Mouse (Mus musculus) midbrain, embryonic 13.5 days (tissue): ENCODE data around the gene Gatad2a. TPM values are rescaled to one million over a fixed set of nuclear protein-coding genes. Genes with fewer than 3 reads are reported as not detected.
"Not testable (repeated sequence)": the region's sequence is repeated elsewhere in the genome, so short reads cannot be mapped to it uniquely, and the experiment has no call there.

Source experiments
- ATAC-seq: fragments of 200-750 bp; cut with Nextera tagmentation; 2 replicates; pipeline ENCODE4 v1.8.0; 2017; ENCODE audit warnings: mild to moderate bottlenecking, moderate TSS enrichment, moderate library complexity
- H3K27ac ChIP-seq: fragments of 300-500 bp; sonication (generic); 2 replicates; pipeline ENCODE4 v1.5.1; 2015; ENCODE audit warnings: inconsistent platforms, mild to moderate bottlenecking, moderate library complexity
- H3K27me3 ChIP-seq: fragments of 300-500 bp; sonication (generic); 2 replicates; pipeline ENCODE4 v1.6.1; 2015; ENCODE audit warnings: mild to moderate bottlenecking, inconsistent platforms
- H3K36me3 ChIP-seq: fragments of 300-500 bp; sonication (generic); 2 replicates; pipeline ENCODE4 v1.6.1; 2015; ENCODE audit warnings: mild to moderate bottlenecking, inconsistent platforms
- H3K4me1 ChIP-seq: fragments of 300-500 bp; sonication (generic); replicated peaks from 2 replicates; pipeline ENCODE4 v1.6.1; 2015; ENCODE audit warnings: inconsistent platforms
- H3K4me2 ChIP-seq: fragments of 300-500 bp; sonication (generic); replicated peaks from 2 replicates; pipeline ENCODE4 v1.6.1; 2015; ENCODE audit warnings: moderate library complexity, mild to moderate bottlenecking, inconsistent platforms
- H3K4me3 ChIP-seq: fragments of 300-500 bp; sonication (generic); replicated peaks from 2 replicates; pipeline ENCODE4 v1.5.1; 2015; ENCODE audit warnings: mild to moderate bottlenecking, inconsistent platforms
- H3K9ac ChIP-seq: fragments of 300-500 bp; sonication (generic); replicated peaks from 2 replicates; pipeline ENCODE4 v1.6.1; 2015; ENCODE audit warnings: mild to moderate bottlenecking, inconsistent platforms
- H3K9me3 ChIP-seq: fragments of 300-500 bp; sonication (generic); 2 replicates; pipeline ENCODE4 v1.6.1; 2016; ENCODE audit warnings: mild to moderate bottlenecking, inconsistent platforms
- WGBS: fragments of 180-500 bp; shearing (Covaris S2); methylation state at CpG from one replicate; pipeline ENCODE4 v1.1.7; 2015; 5-methylcytosine and 5-hydroxymethylcytosine counted together
- polyA plus RNA-seq: library from polyadenylated mRNA; unstranded; fragments of >200 nt; fragmentation: Nextera tagmentation; extraction: Ambion mirVana; gene quantifications from 2 replicates; pipeline ENCODE4 v1.2.1, GENCODE M21; 2015

Gatad2a gene
- polyA plus RNA-seq, 1 experiment from 2014 or later = 27.7 TPM

- Histone ChIP-seq H3K9ac (no peak overlapping the region), H3K27ac (no peak overlapping the region), H3K9me3 (no peaks in the 10 kb centered on the region), H3K36me3 (no peaks in the 10 kb centered on the region), H3K27me3 (no peaks in the 10 kb centered on the region), H3K4me2 (no peak overlapping the region), H3K4me3 (no peak overlapping the region), H3K4me1 (peaks cover 15% of the 10 kb centered on the region; the same call in 1 of the 2 replicates)
- WGBS = 81% methylated on average over 2 of the region's 2 CpGs
- no peak for ATAC-seq
These were observed 39.5 kb downstream of the Gatad2a start for GRCm38 (mm10) chr8:69956651-69957050.

- Histone ChIP-seq H3K9me3 (no peaks in the 10 kb centered on the region), H3K36me3 (no peaks in the 10 kb centered on the region), H3K4me2 (no peak overlapping the region), H3K27ac (no peak overlapping the region), H3K4me1 (peaks cover 15% of the 10 kb centered on the region; the same call in 1 of the 2 replicates), H3K9ac (no peak overlapping the region), H3K27me3 (no peaks in the 10 kb centered on the region), H3K4me3 (no peak overlapping the region)
- 55% methylated on average over 1 of the region's 1 CpGs for WGBS
- no peak for ATAC-seq
These were observed 41.5 kb downstream of the Gatad2a start for GRCm38 (mm10) chr8:69954642-69955041.

- no peak overlapping the region for H3K27ac ChIP-seq
- peaks cover 15% of the 10 kb centered on the region; the same call in 1 of the 2 replicates for H3K4me1 ChIP-seq
- ATAC-seq = no peak
- no peaks in the 10 kb centered on the region for H3K27me3 ChIP-seq
- H3K9ac ChIP-seq = no peak overlapping the region
- no peak overlapping the region for H3K4me2 ChIP-seq
- H3K36me3 ChIP-seq = 0 out of 2 replicates have a peak, but pooled peaks cover 4% of the 10 kb centered on the region
- 77% methylated on average over 4 of the region's 4 CpGs for WGBS
- H3K4me3 ChIP-seq = no peak overlapping the region
- no peaks in the 10 kb centered on the region for H3K9me3 ChIP-seq
These were observed 42.0 kb downstream of the Gatad2a start for GRCm38 (mm10) chr8:69954213-69954612.

- no peak overlapping the region for H3K4me3 ChIP-seq
- no peak overlapping the region for H3K9ac ChIP-seq
- no peaks in the 10 kb centered on the region for H3K4me1 ChIP-seq
- no peaks in the 10 kb centered on the region for H3K27me3 ChIP-seq
- no peak overlapping the region for H3K27ac ChIP-seq
- H3K9me3 ChIP-seq = no peaks in the 10 kb centered on the region
- no peak for ATAC-seq
- H3K4me2 ChIP-seq = no peak overlapping the region
- 0 out of 2 replicates have a peak, but pooled peaks cover 9% of the 10 kb centered on the region for H3K36me3 ChIP-seq
- WGBS = 100% methylated on average over 2 of the region's 2 CpGs
These were observed 45.9 kb downstream of the Gatad2a start for GRCm38 (mm10) chr8:69950300-69950699.

GRCm38 (mm10) chr8:69942495-69942894 lies 53.7 kb downstream of the Gatad2a start:
- WGBS = 89% methylated on average over 2 of the region's 3 CpGs
- H3K27me3 ChIP-seq, H3K9ac ChIP-seq, H3K9me3 ChIP-seq, H3K4me3 ChIP-seq, H3K4me2 ChIP-seq, H3K4me1 ChIP-seq, H3K27ac ChIP-seq, ATAC-seq, H3K36me3 ChIP-seq: not testable (repeated sequence)

- Histone ChIP-seq H3K27ac (no peak overlapping the region), H3K9me3 (no peaks in the 10 kb centered on the region), H3K36me3 (peaks cover 4% of the 10 kb centered on the region), H3K9ac (no peak overlapping the region), H3K4me2 (no peak overlapping the region), H3K27me3 (no peaks in the 10 kb centered on the region), H3K4me3 (no peak overlapping the region), H3K4me1 (peaks cover 14% of the 10 kb centered on the region)
- ATAC-seq = no peak
- 93% methylated on average over 2 of the region's 2 CpGs for WGBS
These were observed 55.8 kb downstream of the Gatad2a start for GRCm38 (mm10) chr8:69940386-69940785.

GRCm38 (mm10) chr8:69939633-69940032 lies 56.6 kb downstream of the Gatad2a start:
- no peaks in the 10 kb centered on the region for H3K9me3 ChIP-seq
- peaks cover 10% of the 10 kb centered on the region for H3K36me3 ChIP-seq
- H3K27me3 ChIP-seq = no peaks in the 10 kb centered on the region
- peaks cover 14% of the 10 kb centered on the region for H3K4me1 ChIP-seq
- H3K4me3 ChIP-seq = no peak overlapping the region
- no peak overlapping the region for H3K27ac ChIP-seq
- H3K4me2 ChIP-seq = no peak overlapping the region
- no peak overlapping the region for H3K9ac ChIP-seq
- WGBS = 60% methylated on average over 3 of the region's 3 CpGs
- ATAC-seq = no peak

GRCm38 (mm10) chr8:69938245-69938982 lies 57.8 kb downstream of the Gatad2a start:
- H3K27ac ChIP-seq = no peak overlapping the region
- H3K27me3 ChIP-seq = no peaks in the 10 kb centered on the region
- no peak for ATAC-seq
- 93% methylated on average over 6 of the region's 6 CpGs for WGBS
- no peak overlapping the region for H3K4me3 ChIP-seq
- peaks cover 18% of the 10 kb centered on the region for H3K36me3 ChIP-seq
- no peak overlapping the region for H3K9ac ChIP-seq
- no peaks in the 10 kb centered on the region for H3K9me3 ChIP-seq
- H3K4me2 ChIP-seq = no peak overlapping the region
- H3K4me1 ChIP-seq = peaks cover 14% of the 10 kb centered on the region

GRCm38 (mm10) chr8:69937466-69937865 lies 58.7 kb downstream of the Gatad2a start:
- H3K27ac ChIP-seq = no peak overlapping the region
- WGBS = 85% methylated on average over 3 of the region's 3 CpGs
- no peak overlapping the region for H3K4me2 ChIP-seq
- H3K9ac ChIP-seq = no peak overlapping the region
- peaks cover 14% of the 10 kb centered on the region for H3K4me1 ChIP-seq
- ATAC-seq = no peak
- peaks cover 18% of the 10 kb centered on the region for H3K36me3 ChIP-seq
- no peaks in the 10 kb centered on the region for H3K27me3 ChIP-seq
- H3K9me3 ChIP-seq = no peaks in the 10 kb centered on the region
- no peak overlapping the region for H3K4me3 ChIP-seq

GRCm38 (mm10) chr8:69936050-69936794 lies 60.0 kb downstream of the Gatad2a start:
- no peaks in the 10 kb centered on the region for H3K9me3 ChIP-seq
- H3K4me2 ChIP-seq = no peak overlapping the region
- H3K27me3 ChIP-seq = no peaks in the 10 kb centered on the region
- H3K9ac ChIP-seq = no peak overlapping the region
- no peak overlapping the region for H3K4me3 ChIP-seq
- H3K36me3 ChIP-seq = peaks cover 18% of the 10 kb centered on the region
- H3K27ac ChIP-seq = peak overlapping the region; percentile 61
- peaks cover 14% of the 10 kb centered on the region for H3K4me1 ChIP-seq
- 65% methylated on average over 7 of the region's 7 CpGs for WGBS
- ATAC-seq = peak; percentile 74

GRCm38 (mm10) chr8:69935431-69935830 lies 60.8 kb downstream of the Gatad2a start:
- WGBS = 94% methylated on average over 3 of the region's 3 CpGs
- H3K4me2 ChIP-seq = no peak overlapping the region
- H3K4me3 ChIP-seq = no peak overlapping the region
- H3K4me1 ChIP-seq = peaks cover 14% of the 10 kb centered on the region
- ATAC-seq = no peak
- no peak overlapping the region for H3K9ac ChIP-seq
- H3K27ac ChIP-seq = peak overlapping the region; percentile 30; the same call in 1 of the 2 replicates
- no peaks in the 10 kb centered on the region for H3K9me3 ChIP-seq
- H3K27me3 ChIP-seq = no peaks in the 10 kb centered on the region
- H3K36me3 ChIP-seq = peaks cover 18% of the 10 kb centered on the region

GRCm38 (mm10) chr8:69934582-69934981 lies 61.6 kb downstream of the Gatad2a start:
- ATAC-seq = no peak
- no peaks in the 10 kb centered on the region for H3K27me3 ChIP-seq
- no peak overlapping the region; the same call in 1 of the 2 replicates for H3K9ac ChIP-seq
- no peak overlapping the region for H3K4me2 ChIP-seq
- H3K4me1 ChIP-seq = peaks cover 14% of the 10 kb centered on the region
- H3K27ac ChIP-seq = no peak overlapping the region
- H3K9me3 ChIP-seq = no peaks in the 10 kb centered on the region
- no peak overlapping the region for H3K4me3 ChIP-seq
- peaks cover 18% of the 10 kb centered on the region for H3K36me3 ChIP-seq
- WGBS = 92% methylated on average over 5 of the region's 5 CpGs
